Mouse (Mus musculus) midbrain, embryonic 10.5 days (tissue): ENCODE data around the gene Trpc6. TPM values are rescaled to one million over a fixed set of nuclear protein-coding genes. Genes with fewer than 3 reads are reported as not detected.
A peak's percentile ranks its signal among the peaks of the same experiment; 100 is the strongest.

Experiments used
- DNase-seq: peaks from one replicate; pipeline ENCODE4 v3.0.0-alpha.2; 2017; ENCODE audit warnings: low spot score
- H3K27ac ChIP-seq: fragments of 300-500 bp; sonication (generic); replicated peaks from 2 replicates; pipeline ENCODE4 v1.5.1; 2016; ENCODE audit warnings: mild to moderate bottlenecking
- H3K27me3 ChIP-seq: fragments of 300-500 bp; sonication (generic); 2 replicates; pipeline ENCODE4 v1.6.1; 2016; ENCODE audit warnings: low read depth, mild to moderate bottlenecking; ENCODE audit not compliant: poor library complexity, severe bottlenecking
- H3K36me3 ChIP-seq: fragments of 300-500 bp; sonication (generic); 2 replicates; pipeline ENCODE4 v1.6.1; 2016; ENCODE audit warnings: mild to moderate bottlenecking, moderate library complexity
- H3K4me1 ChIP-seq: fragments of 300-500 bp; sonication (generic); 2 replicates; pipeline ENCODE4 v1.6.1; 2016
- H3K4me3 ChIP-seq: fragments of 300-500 bp; sonication (generic); 2 replicates; pipeline ENCODE4 v1.5.1; 2016; ENCODE audit warnings: mild to moderate bottlenecking, moderate library complexity
- H3K9me3 ChIP-seq: fragments of 300-500 bp; sonication (generic); replicated peaks from 2 replicates; pipeline ENCODE4 v1.6.1; 2016; ENCODE audit warnings: mild to moderate bottlenecking
- WGBS: fragments of 180-500 bp; shearing (Covaris S2); methylation state at CpG from one replicate; pipeline ENCODE4 v1.1.7; 2016; 5-methylcytosine and 5-hydroxymethylcytosine counted together
- polyA plus RNA-seq: library from polyadenylated mRNA; unstranded; fragments of >200 nt; fragmentation: Nextera tagmentation; extraction: Ambion mirVana; gene quantifications from 2 replicates; pipeline ENCODE4 v1.2.1, GENCODE M21; 2016

The Trpc6 gene
- polyA plus RNA-seq, 1 experiment from 2014 or later = 1.6 TPM

GRCm38 (mm10) chr9:8693177-8693576, 149.2 kb downstream of the Trpc6 start:
- H3K9me3 ChIP-seq = no peaks in the 10 kb centered on the region
- no peaks in the 10 kb centered on the region for H3K27me3 ChIP-seq
- no peaks in the 10 kb centered on the region for H3K36me3 ChIP-seq
- 89% methylated on average over 2 of the region's 2 CpGs for WGBS
- no peak overlapping the region for H3K4me3 ChIP-seq
- no peak overlapping the region for H3K27ac ChIP-seq
- no peak for DNase-seq
- H3K4me1 ChIP-seq = no peaks in the 10 kb centered on the region

GRCm38 (mm10) chr9:8700669-8701068, 156.7 kb downstream of the Trpc6 start:
- H3K36me3 ChIP-seq = no peaks in the 10 kb centered on the region
- H3K27ac ChIP-seq = no peak overlapping the region
- no peak overlapping the region for H3K4me3 ChIP-seq
- peak; percentile 74 for DNase-seq
- WGBS = 34% methylated on average over 5 of the region's 5 CpGs
- H3K4me1 ChIP-seq = no peaks in the 10 kb centered on the region
- H3K27me3 ChIP-seq = no peaks in the 10 kb centered on the region
- no peaks in the 10 kb centered on the region for H3K9me3 ChIP-seq

GRCm38 (mm10) chr9:8703516-8703915, 159.6 kb downstream of the Trpc6 start:
- no peak overlapping the region for H3K27ac ChIP-seq
- no peaks in the 10 kb centered on the region for H3K27me3 ChIP-seq
- no peaks in the 10 kb centered on the region for H3K9me3 ChIP-seq
- DNase-seq = no peak
- no peak overlapping the region for H3K4me3 ChIP-seq
- no peaks in the 10 kb centered on the region for H3K4me1 ChIP-seq
- no peaks in the 10 kb centered on the region for H3K36me3 ChIP-seq
- WGBS = 82% methylated on average over 1 of the region's 1 CpGs

- H3K27me3 ChIP-seq = no peaks in the 10 kb centered on the region
- no peaks in the 10 kb centered on the region for H3K36me3 ChIP-seq
- H3K27ac ChIP-seq = no peak overlapping the region
- no peak for DNase-seq
- H3K9me3 ChIP-seq = no peaks in the 10 kb centered on the region
- H3K4me1 ChIP-seq = no peaks in the 10 kb centered on the region
- 76% methylated on average over 5 of the region's 5 CpGs for WGBS
- no peak overlapping the region for H3K4me3 ChIP-seq
Observed at GRCm38 (mm10) chr9:8703956-8704355, 160.0 kb downstream of the Trpc6 start.

DNA sequence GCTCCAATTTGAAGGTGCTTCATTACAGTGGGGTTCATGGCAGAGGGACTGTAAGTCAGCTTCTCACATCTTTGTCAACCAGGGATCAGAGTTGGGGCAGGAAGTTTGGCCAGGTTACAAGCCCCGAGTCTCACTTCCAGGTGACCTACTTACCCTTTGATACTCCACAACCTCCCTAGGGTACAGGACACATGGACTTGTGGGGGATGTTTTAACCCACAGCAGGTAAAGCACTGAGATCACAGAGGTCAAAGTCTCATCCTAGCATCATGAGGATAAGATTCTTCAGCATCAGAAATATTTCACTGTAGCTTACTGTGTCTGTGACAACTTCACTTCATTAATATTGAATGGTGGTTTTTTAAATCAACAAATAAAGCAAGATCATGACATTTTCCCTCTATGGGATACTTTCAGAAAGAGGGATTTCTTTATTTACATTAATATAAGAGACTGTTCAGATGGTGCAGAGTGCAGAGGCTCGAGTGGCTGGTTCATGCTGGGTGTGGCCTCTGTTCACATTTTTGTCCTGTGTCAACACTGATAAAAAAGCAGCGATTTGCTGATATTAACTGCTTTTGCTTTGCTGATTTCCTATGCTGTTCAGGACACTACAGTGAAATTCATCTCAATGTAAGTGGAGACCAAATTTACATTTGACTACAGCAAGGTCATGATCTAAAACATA, 166.3 kb downstream of the Trpc6 start:
- H3K4me1 ChIP-seq = no peaks in the 10 kb centered on the region
- DNase-seq = no peak
- H3K27ac ChIP-seq = no peak overlapping the region
- no peaks in the 10 kb centered on the region for H3K9me3 ChIP-seq
- no peaks in the 10 kb centered on the region for H3K36me3 ChIP-seq
- no peaks in the 10 kb centered on the region for H3K27me3 ChIP-seq
- WGBS = 80% methylated on average over 3 of the region's 3 CpGs
- no peak overlapping the region for H3K4me3 ChIP-seq

- Histone ChIP-seq H3K4me1 (no peaks in the 10 kb centered on the region), H3K27ac (no peak overlapping the region), H3K4me3 (no peak overlapping the region), H3K27me3 (no peaks in the 10 kb centered on the region), H3K9me3 (no peaks in the 10 kb centered on the region), H3K36me3 (no peaks in the 10 kb centered on the region)
- WGBS = 65% methylated on average over 1 of the region's 1 CpGs
- DNase-seq = no peak
Observed at GRCm38 (mm10) chr9:8719017-8719416, 175.1 kb downstream of the Trpc6 start.

GRCm38 (mm10) chr9:8729056-8729455, 185.1 kb downstream of the Trpc6 start:
- no peak overlapping the region for H3K27ac ChIP-seq
- WGBS = 84% methylated on average over 3 of the region's 3 CpGs
- H3K4me1 ChIP-seq = no peaks in the 10 kb centered on the region
- no peak overlapping the region for H3K4me3 ChIP-seq
- no peaks in the 10 kb centered on the region for H3K9me3 ChIP-seq
- no peak for DNase-seq
- H3K36me3 ChIP-seq = no peaks in the 10 kb centered on the region
- H3K27me3 ChIP-seq = no peaks in the 10 kb centered on the region
